Mouse (Mus musculus) hindlimb bud, embryonic 11.5 days (tissue): ENCODE results near the gene Drc7.
"Not testable (repeated sequence)": the region's sequence is repeated elsewhere in the genome, so short reads cannot be mapped to it uniquely, and the experiment has no call there.

ENCODE experiments used
- DNase-seq: peaks from one replicate; pipeline ENCODE4 v3.0.0-alpha.2; 2012; ENCODE audit warnings: low read depth, low spot score; ENCODE audit errors: extremely low spot score

The Drc7 gene

GRCm38 (mm10) chr8:95054927-95055510 lies at the start of gene Drc7:
Gene Drc7, plus strand, starts transcription at chr8:95055103.
- no peak for DNase-seq

- DNase-seq: no peak
Measured at GRCm38 (mm10) chr8:95012442-95012919, 42.4 kb upstream of the Drc7 start.

- DNase-seq: no peak
Measured at GRCm38 (mm10) chr8:95015866-95016265, 39.0 kb upstream of the Drc7 start.

- no peak for DNase-seq
Measured at GRCm38 (mm10) chr8:95016684-95017083, 38.2 kb upstream of the Drc7 start.

GRCm38 (mm10) chr8:95017451-95017850 lies 37.5 kb upstream of the Drc7 start, which contains the start of gene Adgrg3:
Gene Adgrg3, plus strand, starts transcription at chr8:95017692.
- DNase-seq: no peak

- DNase-seq: no peak
Measured at GRCm38 (mm10) chr8:95017969-95018635, 36.8 kb upstream of the Drc7 start.

- DNase-seq: no peak
Measured at GRCm38 (mm10) chr8:95020293-95020777, 34.6 kb upstream of the Drc7 start.

GRCm38 (mm10) chr8:95020821-95021220 lies 34.1 kb upstream of the Drc7 start:
- no peak for DNase-seq

GRCm38 (mm10) chr8:95023201-95023600 lies 31.7 kb upstream of the Drc7 start:
- DNase-seq: no peak

- DNase-seq: no peak
Measured at GRCm38 (mm10) chr8:95024387-95024786, 30.5 kb upstream of the Drc7 start.

- DNase-seq: no peak
Measured at GRCm38 (mm10) chr8:95025421-95025820, 29.5 kb upstream of the Drc7 start.

- not testable (repeated sequence) for DNase-seq
Measured at GRCm38 (mm10) chr8:95028391-95028790, 26.5 kb upstream of the Drc7 start.

- no peak for DNase-seq
Measured at GRCm38 (mm10) chr8:95037106-95037925, 17.6 kb upstream of the Drc7 start.

- no peak for DNase-seq
Measured at GRCm38 (mm10) chr8:95041883-95042784, 12.8 kb upstream of the Drc7 start.

GRCm38 (mm10) chr8:95044811-95045210 lies 10.1 kb upstream of the Drc7 start:
- DNase-seq: no peak

GRCm38 (mm10) chr8:95046982-95047381 lies 7.9 kb upstream of the Drc7 start:
- DNase-seq: no peak

GRCm38 (mm10) chr8:95047884-95048680 lies 6.8 kb upstream of the Drc7 start:
- no peak for DNase-seq

GRCm38 (mm10) chr8:95049636-95050035 lies 5.3 kb upstream of the Drc7 start:
- DNase-seq: no peak

GRCm38 (mm10) chr8:95054438-95054837 lies 465 bp upstream of the Drc7 start:
- DNase-seq: no peak

GRCm38 (mm10) chr8:95056414-95056813 lies 1.5 kb downstream of the Drc7 start:
- no peak for DNase-seq
